Mouse (Mus musculus) MEL (cell line): ENCODE measurements around the gene Klk1b3. TPM values are rescaled to one million over a fixed set of nuclear protein-coding genes. Genes with fewer than 3 reads are reported as not detected.
"Not testable (repeated sequence)": the region's sequence is repeated elsewhere in the genome, so short reads cannot be mapped to it uniquely, and the experiment has no call there.

Experiments used
- DNase-seq: peaks from one replicate; pipeline ENCODE4 v3.0.0; 2011; ENCODE audit warnings: low read depth, low spot score
- H3K27ac ChIP-seq: 2 replicates; pipeline ENCODE4 v1.5.1; 2012; ENCODE audit warnings: low read depth, mild to moderate bottlenecking, control low read depth, low read length, moderate library complexity; ENCODE audit not compliant: control insufficient read depth
- H3K27me3 ChIP-seq, 2 experiments: fragments of 150-350 bp in 1 of 2; sonication (generic) in 1 of 2; 2 replicates each; pipeline ENCODE4 v1.6.1; 2012; ENCODE audit warnings: low read length in 2 of 2, mild to moderate bottlenecking in 2 of 2, improper control_type of control experiment in 1 of 2, moderate library complexity in 1 of 2; ENCODE audit not compliant: insufficient read depth in 2 of 2, control insufficient read depth in 1 of 2
- H3K36me3 ChIP-seq, 2 experiments: 2 replicates each; pipeline ENCODE4 v1.6.1; 2012 to 2014; ENCODE audit warnings: low read length in 2 of 2, improper control_type of control experiment in 1 of 2, inconsistent platforms in 1 of 2, mild to moderate bottlenecking in 1 of 2; ENCODE audit not compliant: insufficient read depth in 2 of 2, control insufficient read depth in 1 of 2
- H3K4me1 ChIP-seq, 2 experiments: fragments of 150-350 bp in 1 of 2; sonication (generic) in 1 of 2; 2 replicates each; pipeline ENCODE4 v1.6.1; 2012; ENCODE audit warnings: low read length in 2 of 2, improper control_type of control experiment in 1 of 2, mild to moderate bottlenecking in 1 of 2; ENCODE audit not compliant: insufficient read depth in 2 of 2, control insufficient read depth in 1 of 2
- H3K4me3 ChIP-seq, 2 experiments: fragments of 150-350 bp in 1 of 2; sonication (generic) in 1 of 2; 2 replicates each; pipeline ENCODE4 v1.5.1; 2012; ENCODE audit warnings: low read depth in 2 of 2, low read length in 2 of 2, mild to moderate bottlenecking in 2 of 2, moderate library complexity in 2 of 2, control low read depth in 1 of 2, improper control_type of control experiment in 1 of 2; ENCODE audit not compliant: control insufficient read depth in 1 of 2, insufficient read depth in 1 of 2
- H3K79me2 ChIP-seq: 2 replicates; pipeline ENCODE4 v1.6.1; 2012; ENCODE audit warnings: mild to moderate bottlenecking, low read length, moderate library complexity; ENCODE audit not compliant: control insufficient read depth, poor library complexity, insufficient read depth
- H3K9ac ChIP-seq: 2 replicates; pipeline ENCODE4 v1.6.1; 2012; ENCODE audit warnings: low read depth, mild to moderate bottlenecking, control low read depth, low read length, moderate library complexity; ENCODE audit not compliant: control insufficient read depth, poor library complexity, severe bottlenecking
- H3K9me3 ChIP-seq: fragments of 150-350 bp; sonication (generic); replicated peaks from 2 replicates; pipeline ENCODE4 v1.6.1; 2012; ENCODE audit warnings: mild to moderate bottlenecking, low read length, improper control_type of control experiment, moderate library complexity; ENCODE audit not compliant: insufficient read depth
- CHD2 ChIP-seq: IDR thresholded peaks from 2 replicates; pipeline ENCODE4 v1.6.1; 2011; ENCODE audit warnings: low read length, improper control_type of control experiment
- CTCF ChIP-seq, 3 experiments: IDR thresholded peaks in 2 of 3; conservative IDR thresholded peaks in 1 of 3; 2 replicates each; pipeline ENCODE4 v1.5.1; 2011 to 2012; ENCODE audit warnings: low read length in 3 of 3, low read depth in 2 of 3, mild to moderate bottlenecking in 2 of 3, improper control_type of control experiment in 1 of 3, inconsistent platforms in 1 of 3, mixed read lengths in 1 of 3, moderate library complexity in 1 of 3; ENCODE audit not compliant: control insufficient read depth in 1 of 3, insufficient read depth in 1 of 3, poor library complexity in 1 of 3, severe bottlenecking in 1 of 3
- ELF1 ChIP-seq: IDR thresholded peaks from 2 replicates; pipeline ENCODE4 v1.6.1; 2014; ENCODE audit warnings: low read depth, mild to moderate bottlenecking, inconsistent platforms, low read length, improper control_type of control experiment, moderate library complexity
- EP300 ChIP-seq, 2 experiments: IDR thresholded peaks; 2 replicates each; pipeline ENCODE4 v1.6.1; 2011; ENCODE audit warnings: improper control_type of control experiment in 2 of 2, low read length in 2 of 2, low read depth in 1 of 2, mild to moderate bottlenecking in 1 of 2
- GATA1 ChIP-seq: IDR thresholded peaks from 2 replicates; pipeline ENCODE4 v1.6.1; 2011; ENCODE audit warnings: low read depth, low read length, improper control_type of control experiment
- JUND ChIP-seq: IDR thresholded peaks from 2 replicates; pipeline ENCODE4 v1.6.1; 2011; ENCODE audit warnings: low read depth, mild to moderate bottlenecking, improper control_type of control experiment, low read length
- KAT2A ChIP-seq: conservative IDR thresholded peaks from 2 replicates; pipeline ENCODE4 v1.6.1; 2012; ENCODE audit warnings: low read depth, low read length, improper control_type of control experiment, inconsistent platforms
- MAFK ChIP-seq: IDR thresholded peaks from 2 replicates; pipeline ENCODE4 v1.6.1; 2011; ENCODE audit warnings: low read depth, mild to moderate bottlenecking, low read length, improper control_type of control experiment, borderline replicate concordance
- MAX ChIP-seq: IDR thresholded peaks from 2 replicates; pipeline ENCODE4 v1.6.1; 2011; ENCODE audit warnings: low read length, improper control_type of control experiment
- MAZ ChIP-seq: IDR thresholded peaks from 2 replicates; pipeline ENCODE4 v1.6.1; 2012; ENCODE audit warnings: low read depth, mild to moderate bottlenecking, inconsistent platforms, low read length, improper control_type of control experiment
- MYB ChIP-seq: IDR thresholded peaks from 2 replicates; pipeline ENCODE4 v1.6.1; 2011; ENCODE audit warnings: mild to moderate bottlenecking, low read depth, low read length, improper control_type of control experiment
- NRF1 ChIP-seq: IDR thresholded peaks from 2 replicates; pipeline ENCODE4 v1.6.1; 2014; ENCODE audit warnings: low read depth, mild to moderate bottlenecking, inconsistent platforms, low read length, improper control_type of control experiment, moderate library complexity; ENCODE audit not compliant: poor library complexity, insufficient read depth, severe bottlenecking
- POLR2A ChIP-seq, 2 experiments: IDR thresholded peaks; 2 replicates each; pipeline ENCODE4 v1.6.1; 2011 to 2012; ENCODE audit warnings: low read length in 2 of 2, mild to moderate bottlenecking in 2 of 2, control low read depth in 1 of 2, improper control_type of control experiment in 1 of 2, low read depth in 1 of 2, moderate library complexity in 1 of 2; ENCODE audit not compliant: control insufficient read depth in 1 of 2, insufficient read depth in 1 of 2, poor library complexity in 1 of 2
- POLR2AphosphoS2 ChIP-seq: IDR thresholded peaks from 2 replicates; pipeline ENCODE4 v1.6.1; 2011; ENCODE audit warnings: low read length, improper control_type of control experiment
- POLR2AphosphoS5 ChIP-seq: IDR thresholded peaks from 2 replicates; pipeline ENCODE4 v1.6.1; 2012; ENCODE audit warnings: low read depth, borderline replicate concordance, mild to moderate bottlenecking, inconsistent platforms, low read length, moderate library complexity, mixed read lengths
- SIN3A ChIP-seq: IDR thresholded peaks from 2 replicates; pipeline ENCODE4 v1.6.1; 2012; ENCODE audit warnings: low read length, improper control_type of control experiment, inconsistent platforms
- SMC3 ChIP-seq: IDR thresholded peaks from 2 replicates; pipeline ENCODE4 v1.6.1; 2011; ENCODE audit warnings: low read depth, low read length, improper control_type of control experiment
- TBP ChIP-seq: IDR thresholded peaks from 2 replicates; pipeline ENCODE4 v1.8.0; 2011; ENCODE audit warnings: low read depth, low read length, improper control_type of control experiment
- TCF12 ChIP-seq: IDR thresholded peaks from 2 replicates; pipeline ENCODE4 v1.6.1; 2014; ENCODE audit warnings: low read depth, mild to moderate bottlenecking, inconsistent platforms, low read length, improper control_type of control experiment, moderate library complexity
- UBTF ChIP-seq: IDR thresholded peaks from 2 replicates; pipeline ENCODE4 v1.6.1; 2012; ENCODE audit warnings: low read depth, mild to moderate bottlenecking, inconsistent platforms, low read length, improper control_type of control experiment, moderate library complexity, borderline replicate concordance; ENCODE audit not compliant: insufficient read depth
- ZC3H11A ChIP-seq: IDR thresholded peaks from 2 replicates; pipeline ENCODE4 v1.6.1; 2012; ENCODE audit warnings: low read depth, mild to moderate bottlenecking, inconsistent platforms, low read length, improper control_type of control experiment
- ZMIZ1 ChIP-seq: IDR thresholded peaks from 2 replicates; pipeline ENCODE4 v1.6.1; 2012; ENCODE audit warnings: low read depth, mild to moderate bottlenecking, inconsistent platforms, low read length, improper control_type of control experiment, moderate library complexity
- polyA plus RNA-seq, 2 experiments: library from polyadenylated mRNA; stranded (reverse) in 1 of 2; unstranded in 1 of 2; fragments of >175 nt in 1 of 2; fragments of >200 nt in 1 of 2; gene quantifications; 2 replicates each; pipeline versions ENCODE4 v1.2.1 to v1.2.4; 2012; ENCODE audit warnings: low replicate concordance in 2 of 2, low read depth in 1 of 2; ENCODE audit not compliant: insufficient read length in 2 of 2, insufficient read depth in 1 of 2, missing spikeins in 1 of 2
- total RNA-seq: library from RNA; depleted of rRNA; stranded (reverse); fragments of 300-350 nt; gene quantifications from 2 replicates; pipeline ENCODE4 v1.2.3, GENCODE M21; 2012; rRNA removed

Klk1b3 gene
- not detected in 2 replicates for total RNA-seq
- polyA plus RNA-seq: not detected

DNA sequence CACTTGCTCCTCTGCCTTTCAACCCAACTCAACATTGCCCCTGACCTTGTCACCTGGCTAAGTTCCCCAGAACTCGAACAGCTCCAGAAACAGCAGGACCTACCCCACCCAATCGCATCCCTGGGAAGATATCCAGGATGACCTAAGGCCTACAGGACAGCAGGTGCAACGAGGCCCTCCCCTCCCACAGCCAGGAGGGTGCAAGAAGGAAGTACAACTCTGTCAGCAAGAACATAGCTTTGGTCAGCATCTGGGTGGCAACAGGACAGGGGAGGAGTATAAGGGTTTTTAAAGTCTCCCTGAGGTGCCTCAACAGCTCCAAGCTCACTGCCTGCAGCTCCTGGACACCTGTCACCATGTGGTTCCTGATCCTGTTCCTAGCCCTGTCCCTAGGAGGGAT lies at the start of gene Klk1b3:
Klk1b3 (plus strand) TSS at position 301 of the 400 bp plus-strand sequence.
- no peaks in the 10 kb centered on the region for H3K79me2 ChIP-seq
- DNase-seq: no peak
- H3K9ac ChIP-seq: no peak within 1 kb of the TSS
- no peak within 1 kb of the TSS for H3K4me3 ChIP-seq
- no peaks in the 10 kb centered on the region for H3K36me3 ChIP-seq
- no peaks in the 10 kb centered on the region for H3K4me1 ChIP-seq
- no peaks in the 10 kb centered on the region for H3K9me3 ChIP-seq
- no peak for TF ChIP-seq ZMIZ1
- TF ChIP-seq JUND: no peak
- no peak for TF ChIP-seq MAFK
- no peak for TF ChIP-seq SIN3A
- TF ChIP-seq UBTF: no peak
- TF ChIP-seq MAZ: no peak
- TF ChIP-seq EP300 (IDR thresholded peaks at IDR 0.05; ENCODE audit: low read depth in 1 of 2, low read length in 2 of 2): no peak
- no peak for TF ChIP-seq CTCF (IDR thresholded peaks at IDR 0.05 in 2 of 3, conservative IDR thresholded peaks at IDR 0.05 in 1 of 3; ENCODE audit: control insufficient read depth in 1 of 3, insufficient read depth in 1 of 3, low read depth in 2 of 3, low read length in 3 of 3, poor library complexity in 1 of 3, severe bottlenecking in 1 of 3)
- no peak for TF ChIP-seq MYB
- TF ChIP-seq ZC3H11A: no peak
- TF ChIP-seq TCF12: no peak
- TF ChIP-seq POLR2AphosphoS2: no peak
- no peak for TF ChIP-seq POLR2AphosphoS5
- no peak for TF ChIP-seq TBP
- no peak for TF ChIP-seq SMC3
- TF ChIP-seq KAT2A: no peak
- no peak for TF ChIP-seq POLR2A (IDR thresholded peaks at IDR 0.05; ENCODE audit: control insufficient read depth in 1 of 2, insufficient read depth in 1 of 2, low read depth in 1 of 2, low read length in 2 of 2, poor library complexity in 1 of 2)
- no peak for TF ChIP-seq CHD2
- TF ChIP-seq ELF1: no peak
- TF ChIP-seq NRF1: no peak
- no peak within 1 kb of the TSS for H3K27ac ChIP-seq
- H3K27me3 ChIP-seq: no peaks in the 10 kb centered on the region

DNA sequence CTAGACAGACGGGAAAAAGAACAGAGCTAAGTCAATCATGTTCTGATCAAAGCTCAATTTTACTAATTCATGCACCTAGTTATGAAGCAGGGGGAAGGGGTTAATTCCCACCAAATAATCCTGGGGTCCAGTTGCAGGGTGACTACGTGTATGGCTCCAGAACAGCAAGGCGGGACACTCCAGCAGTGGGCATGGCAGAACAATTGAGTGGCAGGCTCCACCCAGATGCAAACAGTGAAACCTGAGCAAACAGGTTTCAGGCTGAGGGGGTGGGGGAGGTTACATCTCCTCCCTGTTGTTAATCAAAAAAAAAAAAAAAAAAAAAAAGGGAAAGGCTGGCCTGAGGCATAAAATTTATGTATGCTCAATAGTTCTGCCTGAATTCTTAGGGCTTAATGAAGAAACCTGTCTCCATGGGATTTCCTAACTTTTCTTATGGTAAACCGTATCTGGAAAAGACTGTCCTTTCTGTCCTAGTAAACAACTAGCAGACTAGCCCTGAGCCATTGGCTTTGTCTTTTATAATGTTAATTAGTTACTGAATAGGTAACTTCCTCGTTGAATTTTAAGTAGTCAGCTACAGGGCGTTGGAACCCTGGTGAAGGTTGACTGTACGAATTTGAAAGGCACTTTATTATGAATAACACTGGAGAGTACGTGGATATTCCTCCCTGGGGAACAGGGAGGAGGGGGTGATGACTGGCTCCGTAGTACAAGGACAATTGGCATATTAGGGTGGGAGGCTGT lies 18.5 kb upstream of the Klk1b3 start:
- no peak overlapping the region for H3K9ac ChIP-seq
- H3K27ac ChIP-seq: no peak overlapping the region
- no peaks in the 10 kb centered on the region for H3K4me1 ChIP-seq
- no peaks in the 10 kb centered on the region for H3K79me2 ChIP-seq
- no peak for DNase-seq
- H3K36me3 ChIP-seq: no peaks in the 10 kb centered on the region
- H3K27me3 ChIP-seq: no peaks in the 10 kb centered on the region
- H3K9me3 ChIP-seq: no peaks in the 10 kb centered on the region
- TF ChIP-seq MAX (no peak), CTCF (IDR thresholded peaks at IDR 0.05 in 2 of 3, conservative IDR thresholded peaks at IDR 0.05 in 1 of 3; ENCODE audit: control insufficient read depth in 1 of 3, insufficient read depth in 1 of 3, low read depth in 2 of 3, low read length in 3 of 3, poor library complexity in 1 of 3, severe bottlenecking in 1 of 3) (no peak), GATA1 (no peak)
- TF ChIP-seq, all 39 proteins: peak for 0
- H3K4me3 ChIP-seq: no peak overlapping the region

DNA sequence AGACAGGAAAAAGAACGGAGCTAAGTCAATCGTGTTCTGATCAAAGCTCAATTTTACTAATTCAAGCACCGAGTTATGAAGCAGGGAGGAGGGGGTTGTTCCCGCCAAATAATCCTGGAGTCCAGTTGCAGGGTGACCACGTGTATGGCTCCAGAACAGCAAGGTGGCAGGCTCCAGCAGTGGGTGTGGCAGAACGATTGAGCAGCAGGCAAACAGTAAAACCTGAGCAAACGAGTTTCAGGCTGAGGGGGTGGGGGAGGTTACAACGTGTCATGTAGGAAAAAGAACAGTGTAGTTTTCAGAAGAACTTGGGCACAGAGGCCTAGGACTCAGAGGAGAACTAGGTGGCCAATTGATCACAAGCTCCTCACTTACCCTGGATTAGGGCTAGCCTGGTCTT lies 11.5 kb upstream of the Klk1b3 start:
- H3K27ac ChIP-seq, H3K27me3 ChIP-seq, H3K9me3 ChIP-seq, H3K36me3 ChIP-seq, H3K4me1 ChIP-seq, H3K79me2 ChIP-seq, H3K4me3 ChIP-seq, H3K9ac ChIP-seq, DNase-seq: not testable (repeated sequence)
